Mouse (Mus musculus) cerebellum, adult 2 months (tissue): Measurements from ENCODE around the gene C3.

Experiments used
- CTCF ChIP-seq: fragments of 200-500 bp; IDR thresholded peaks from 2 replicates; pipeline ENCODE4 v1.5.1; 2011; ENCODE audit warnings: low read depth, mild to moderate bottlenecking, control low read depth, low read length, moderate library complexity, borderline replicate concordance; ENCODE audit not compliant: insufficient read depth
- POLR2A ChIP-seq: fragments of 200-500 bp; IDR thresholded peaks from 2 replicates; pipeline ENCODE4 v1.6.1; 2011; ENCODE audit warnings: low read length, control low read depth, borderline replicate concordance; ENCODE audit not compliant: insufficient read depth

- no peak for TF ChIP-seq CTCF
- no peak for TF ChIP-seq POLR2A
Measured at GRCm38 (mm10) chr17:57223313-57223712, 4.6 kb downstream of the C3 start.
